Mouse (Mus musculus) liver, embryonic 16.5 days (tissue): ENCODE results near the gene Gcsh. TPM values are rescaled to one million over a fixed set of nuclear protein-coding genes. Genes with fewer than 3 reads are reported as not detected.

Experiments used
- ATAC-seq: fragments of 200-750 bp; cut with Nextera tagmentation; 2 replicates; pipeline ENCODE4 v1.8.0; 2017; ENCODE audit warnings: low read depth, mild to moderate bottlenecking, moderate number of reproducible peaks, moderate library complexity
- H3K27ac ChIP-seq: fragments of 300-500 bp; sonication (generic); 2 replicates; pipeline ENCODE4 v1.5.1; 2014; ENCODE audit warnings: mild to moderate bottlenecking, low read length
- H3K27me3 ChIP-seq: fragments of 300-500 bp; sonication (generic); 2 replicates; pipeline ENCODE4 v1.6.1; 2014; ENCODE audit warnings: low read depth, low read length, mixed read lengths; ENCODE audit not compliant: control insufficient read depth, insufficient read depth
- H3K36me3 ChIP-seq: fragments of 300-500 bp; sonication (generic); 2 replicates; pipeline ENCODE4 v1.6.1; 2014; ENCODE audit warnings: mild to moderate bottlenecking; ENCODE audit not compliant: control insufficient read depth, insufficient read depth
- H3K4me1 ChIP-seq: fragments of 300-500 bp; sonication (generic); 2 replicates; pipeline ENCODE4 v1.6.1; 2014; ENCODE audit warnings: low read depth, low read length, mixed read lengths; ENCODE audit not compliant: control insufficient read depth
- H3K4me2 ChIP-seq: fragments of 300-500 bp; sonication (generic); 2 replicates; pipeline ENCODE4 v1.6.1; 2014; ENCODE audit warnings: low read depth, low read length, mixed read lengths
- H3K4me3 ChIP-seq: fragments of 300-500 bp; sonication (generic); 2 replicates; pipeline ENCODE4 v1.5.1; 2014; ENCODE audit warnings: low read depth, mild to moderate bottlenecking, low read length
- H3K9ac ChIP-seq: fragments of 300-500 bp; sonication (generic); 2 replicates; pipeline ENCODE4 v1.6.1; 2014; ENCODE audit warnings: low read depth, low read length
- H3K9me3 ChIP-seq: fragments of 300-500 bp; sonication (generic); replicated peaks from 2 replicates; pipeline ENCODE4 v1.6.1; 2016; ENCODE audit warnings: low read length; ENCODE audit not compliant: control insufficient read depth
- WGBS: fragments of 180-500 bp; shearing (Covaris S2); extraction: QIAGEN DNeasy Blood & Tissue Kit; methylation state at CpG from one replicate; pipeline ENCODE4 v1.1.7; 2014; ENCODE audit not compliant: insufficient replicate concordance; 5-methylcytosine and 5-hydroxymethylcytosine counted together
- polyA plus RNA-seq: library from polyadenylated mRNA; unstranded; fragments of >200 nt; fragmentation: Nextera tagmentation; extraction: Ambion mirVana; gene quantifications from 2 replicates; pipeline ENCODE4 v1.2.1, GENCODE M21; 2015

Gcsh gene
- polyA plus RNA-seq, 1 experiment from 2014 or later, result 94.0 TPM

DNA sequence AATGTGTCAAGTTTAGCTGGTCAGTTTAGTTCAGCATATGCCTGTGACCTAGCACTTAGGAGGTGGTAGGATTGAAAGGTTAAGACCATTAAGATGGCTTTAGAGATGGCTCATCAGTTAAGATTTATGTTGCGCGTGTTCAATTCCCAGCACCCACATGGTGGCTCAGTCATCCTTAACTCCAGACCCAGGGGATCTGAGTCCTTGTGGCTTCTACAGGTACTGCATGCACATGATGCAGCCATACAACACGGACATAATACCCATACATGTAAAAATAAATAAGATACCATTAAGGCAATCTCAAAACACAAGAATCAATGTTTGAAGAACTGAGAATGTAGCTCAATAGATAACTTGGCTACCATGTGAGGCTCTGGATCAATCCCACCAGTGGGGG is 3.5 kb downstream of the Gcsh start:
- WGBS, result 86% methylated on average over 3 of the region's 3 CpGs
- Histone ChIP-seq H3K36me3 (no peaks in the 10 kb centered on the region), H3K4me3 (no peak overlapping the region), H3K4me1 (peaks cover 13% of the 10 kb centered on the region), H3K27ac (no peak overlapping the region), H3K9ac (no peak overlapping the region), H3K9me3 (no peaks in the 10 kb centered on the region), H3K27me3 (no peaks in the 10 kb centered on the region), H3K4me2 (no peak overlapping the region)
- no peak for ATAC-seq

- no peak overlapping the region for H3K27ac ChIP-seq
- no peaks in the 10 kb centered on the region; the same call in 1 of the 2 replicates for H3K27me3 ChIP-seq
- H3K36me3 ChIP-seq, result no peaks in the 10 kb centered on the region
- peaks cover 16% of the 10 kb centered on the region for H3K4me1 ChIP-seq
- no peaks in the 10 kb centered on the region for H3K9me3 ChIP-seq
- H3K9ac ChIP-seq, result no peak overlapping the region
- no peak for ATAC-seq
- peak overlapping the region; percentile 14; the same call in 1 of the 2 replicates for H3K4me2 ChIP-seq
- WGBS, result 17% methylated on average over 4 of the region's 4 CpGs
- no peak overlapping the region for H3K4me3 ChIP-seq
Measured at GRCm38 (mm10) chr8:116980117-116980516, 13.2 kb downstream of the Gcsh start.

DNA sequence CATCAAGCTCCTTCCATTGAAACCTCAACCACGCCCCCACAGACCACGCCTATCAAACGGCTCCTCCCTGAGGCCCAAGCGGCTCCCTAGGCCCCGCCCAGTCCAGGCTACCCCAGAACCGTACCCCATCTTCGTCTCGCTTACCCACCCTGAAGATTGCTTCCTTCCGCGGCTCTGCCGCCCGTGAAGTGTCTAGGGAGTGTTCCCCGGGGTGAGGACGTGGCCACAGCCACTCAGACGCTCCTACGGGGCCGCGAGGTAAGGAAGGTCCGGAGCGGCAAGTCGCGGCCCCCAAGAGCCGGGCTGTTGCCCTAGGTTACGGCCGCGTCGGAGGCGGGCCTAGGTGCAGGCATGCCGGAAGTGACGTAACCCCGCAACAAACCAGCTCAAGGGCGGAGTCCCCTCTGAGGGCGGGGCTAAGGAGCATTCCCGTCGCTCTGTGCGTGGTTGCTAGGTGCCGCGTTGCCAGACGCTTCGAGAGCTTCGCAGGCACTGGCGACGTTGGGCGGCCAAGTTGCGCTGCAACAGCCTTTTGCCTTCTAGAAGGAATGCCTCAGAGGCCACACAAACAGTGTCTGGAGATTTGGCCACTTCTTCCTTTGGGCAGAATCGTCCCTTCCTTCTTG is 14.6 kb downstream of the Gcsh start, which contains the start of gene 1700030J22Rik:
Gene 1700030J22Rik (minus strand): TSS at position 329 of the 626 bp plus-strand sequence.
- H3K9ac ChIP-seq, result peak within 1 kb of the TSS; percentile 64
- H3K9me3 ChIP-seq, result no peaks in the 10 kb centered on the region
- peak within 1 kb of the TSS; percentile 83 for H3K4me2 ChIP-seq
- peak within 1 kb of the TSS; percentile 66 for H3K27ac ChIP-seq
- H3K4me1 ChIP-seq, result peaks cover 16% of the 10 kb centered on the region
- H3K27me3 ChIP-seq, result no peaks in the 10 kb centered on the region; the same call in 1 of the 2 replicates
- no peaks in the 10 kb centered on the region for H3K36me3 ChIP-seq
- ATAC-seq, result peak; percentile 98
- under 1% methylated on average over 46 of the region's 46 CpGs for WGBS
- peak within 1 kb of the TSS; percentile 93 for H3K4me3 ChIP-seq

DNA sequence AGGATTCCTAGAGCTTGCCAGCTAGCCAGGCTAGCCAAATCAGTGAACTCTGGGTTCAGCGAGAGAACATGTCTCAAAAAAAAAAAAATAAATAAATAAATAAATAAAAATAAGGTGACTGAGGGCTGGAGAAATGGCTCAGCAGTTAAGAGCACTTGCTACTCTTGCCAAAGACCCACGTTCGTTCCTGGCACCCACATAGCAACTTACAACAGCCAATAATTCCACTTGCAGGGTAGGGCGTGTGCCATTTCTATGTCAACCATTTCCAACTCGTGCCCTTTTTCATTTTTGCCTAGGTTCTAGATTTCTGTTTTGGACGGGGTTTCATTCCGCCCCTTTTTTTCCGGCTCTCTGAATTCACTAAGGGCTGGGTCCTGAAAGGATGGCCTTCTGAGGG is 15.3 kb downstream of the Gcsh start:
- Histone ChIP-seq H3K9me3 (no peaks in the 10 kb centered on the region), H3K4me3 (peak overlapping the region; percentile 93), H3K27me3 (no peaks in the 10 kb centered on the region; the same call in 1 of the 2 replicates), H3K27ac (no peak overlapping the region), H3K9ac (peak overlapping the region; percentile 64), H3K4me2 (peak overlapping the region; percentile 83), H3K4me1 (peaks cover 16% of the 10 kb centered on the region), H3K36me3 (no peaks in the 10 kb centered on the region)
- ATAC-seq, result no peak
- WGBS, result 24% methylated on average over 8 of the region's 8 CpGs

- Histone ChIP-seq H3K4me3 (no peak overlapping the region), H3K27ac (no peak overlapping the region), H3K36me3 (no peaks in the 10 kb centered on the region), H3K9me3 (no peaks in the 10 kb centered on the region), H3K4me2 (no peak overlapping the region), H3K27me3 (no peaks in the 10 kb centered on the region; the same call in 1 of the 2 replicates), H3K4me1 (peaks cover 16% of the 10 kb centered on the region), H3K9ac (no peak overlapping the region)
- ATAC-seq, result no peak
- WGBS, result 59% methylated on average over 5 of the region's 5 CpGs
Measured at GRCm38 (mm10) chr8:116975606-116976005, 17.7 kb downstream of the Gcsh start.

GRCm38 (mm10) chr8:116975066-116975465 is 18.3 kb downstream of the Gcsh start:
- no peaks in the 10 kb centered on the region; the same call in 1 of the 2 replicates for H3K27me3 ChIP-seq
- no peaks in the 10 kb centered on the region for H3K9me3 ChIP-seq
- no peak overlapping the region for H3K27ac ChIP-seq
- peaks cover 15% of the 10 kb centered on the region for H3K4me1 ChIP-seq
- WGBS, result 27% methylated on average over 5 of the region's 5 CpGs
- H3K4me2 ChIP-seq, result no peak overlapping the region
- H3K36me3 ChIP-seq, result no peaks in the 10 kb centered on the region
- H3K4me3 ChIP-seq, result no peak overlapping the region
- no peak overlapping the region for H3K9ac ChIP-seq
- ATAC-seq, result no peak

DNA sequence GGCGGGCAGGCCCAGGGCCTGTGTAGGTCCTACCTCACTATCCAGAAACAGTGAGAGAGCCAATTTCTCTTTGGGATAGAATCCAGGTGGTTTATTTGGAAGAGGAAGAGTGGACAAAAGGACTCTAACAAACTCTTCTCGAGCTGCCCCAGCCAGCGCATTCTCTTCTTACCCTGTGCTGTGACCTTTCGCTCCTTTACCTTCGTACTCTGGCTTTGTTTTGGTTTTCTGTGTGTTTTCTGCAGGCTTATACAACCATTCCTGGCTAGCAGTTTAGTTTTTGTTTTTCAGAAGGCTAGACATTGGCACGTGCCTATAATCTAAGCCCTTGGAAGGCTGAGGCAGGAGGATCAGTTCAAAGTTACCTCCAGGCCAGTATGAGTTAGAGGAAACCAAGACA is 23.8 kb downstream of the Gcsh start:
- ATAC-seq, result no peak
- H3K36me3 ChIP-seq, result no peaks in the 10 kb centered on the region
- 72% methylated on average over 6 of the region's 6 CpGs for WGBS
- H3K9ac ChIP-seq, result no peak overlapping the region
- H3K27ac ChIP-seq, result no peak overlapping the region
- H3K4me2 ChIP-seq, result no peak overlapping the region
- no peaks in the 10 kb centered on the region for H3K27me3 ChIP-seq
- H3K4me3 ChIP-seq, result no peak overlapping the region
- H3K4me1 ChIP-seq, result no peaks in the 10 kb centered on the region
- H3K9me3 ChIP-seq, result no peaks in the 10 kb centered on the region

- no peak for ATAC-seq
- H3K4me2 ChIP-seq, result no peak overlapping the region
- H3K4me1 ChIP-seq, result no peaks in the 10 kb centered on the region
- H3K9me3 ChIP-seq, result no peaks in the 10 kb centered on the region
- WGBS, result 75% methylated on average over 9 of the region's 9 CpGs
- no peak overlapping the region for H3K4me3 ChIP-seq
- no peak overlapping the region for H3K9ac ChIP-seq
- no peak overlapping the region for H3K27ac ChIP-seq
- no peaks in the 10 kb centered on the region for H3K27me3 ChIP-seq
- peaks cover 4% of the 10 kb centered on the region for H3K36me3 ChIP-seq
Measured at GRCm38 (mm10) chr8:116954415-116954814, 38.9 kb downstream of the Gcsh start.

- H3K27ac ChIP-seq, result no peak overlapping the region
- H3K27me3 ChIP-seq, result no peaks in the 10 kb centered on the region
- peaks cover 7% of the 10 kb centered on the region for H3K4me1 ChIP-seq
- ATAC-seq, result no peak
- 62% methylated on average over 8 of the region's 8 CpGs for WGBS
- H3K9ac ChIP-seq, result no peak overlapping the region
- no peak overlapping the region for H3K4me2 ChIP-seq
- no peaks in the 10 kb centered on the region for H3K9me3 ChIP-seq
- H3K4me3 ChIP-seq, result no peak overlapping the region
- H3K36me3 ChIP-seq, result peaks cover 4% of the 10 kb centered on the region
Measured at GRCm38 (mm10) chr8:116952428-116952827, 40.9 kb downstream of the Gcsh start.
